Mouse (Mus musculus): ENCODE results near the gene Dock11.

Gene Dock11

GRCm38 (mm10) chrX:35888087-35888895, at the start of gene Dock11:
Gene Dock11, plus strand, starts transcription at chrX:35888832.
- DNase-seq: peak; percentile 21

GRCm38 (mm10) chrX:35879703-35880102, 8.9 kb upstream of the Dock11 start:
- DNase-seq: peak; percentile 13

GRCm38 (mm10) chrX:35888945-35889799, 540 bp downstream of the Dock11 start:
- DNase-seq: no peak

GRCm38 (mm10) chrX:35889800-35890106, 1.1 kb downstream of the Dock11 start:
- DNase-seq: no peak

- no peak for DNase-seq
These were observed 3.0 kb downstream of the Dock11 start for GRCm38 (mm10) chrX:35891534-35892125.

- DNase-seq: no peak
These were observed 3.7 kb downstream of the Dock11 start for GRCm38 (mm10) chrX:35892377-35892776.

- no peak for DNase-seq
These were observed 9.2 kb downstream of the Dock11 start for GRCm38 (mm10) chrX:35897648-35898500.

- DNase-seq: no peak
These were observed 9.8 kb downstream of the Dock11 start for GRCm38 (mm10) chrX:35898501-35898766.

- no peak for DNase-seq
These were observed 15.7 kb downstream of the Dock11 start for GRCm38 (mm10) chrX:35904352-35904751.

- no peak for DNase-seq
These were observed 18.2 kb downstream of the Dock11 start for GRCm38 (mm10) chrX:35906696-35907330.

- no peak for DNase-seq
These were observed 30.9 kb downstream of the Dock11 start for GRCm38 (mm10) chrX:35919558-35919957.

- no peak for DNase-seq
These were observed 31.5 kb downstream of the Dock11 start for GRCm38 (mm10) chrX:35920096-35920607.

GRCm38 (mm10) chrX:35921922-35922321, 33.3 kb downstream of the Dock11 start:
- no peak for DNase-seq

GRCm38 (mm10) chrX:35924705-35925264, 36.2 kb downstream of the Dock11 start:
- DNase-seq: no peak

- DNase-seq: no peak
These were observed 41.7 kb downstream of the Dock11 start for GRCm38 (mm10) chrX:35930094-35930933.

- no peak for DNase-seq
These were observed 42.3 kb downstream of the Dock11 start for GRCm38 (mm10) chrX:35930934-35931406.

GRCm38 (mm10) chrX:35931945-35932344, 43.3 kb downstream of the Dock11 start:
- DNase-seq: no peak

- no peak for DNase-seq
These were observed 44.3 kb downstream of the Dock11 start for GRCm38 (mm10) chrX:35932952-35933351.

- no peak for DNase-seq
These were observed 49.5 kb downstream of the Dock11 start for GRCm38 (mm10) chrX:35938112-35938511.

GRCm38 (mm10) chrX:35946394-35946793, 57.8 kb downstream of the Dock11 start:
- no peak for DNase-seq

- no peak for DNase-seq
These were observed 61.5 kb downstream of the Dock11 start for GRCm38 (mm10) chrX:35950135-35950534.
